Mouse (Mus musculus): ENCODE data around the gene 0610040J01Rik. TPM values are rescaled to one million over a fixed set of nuclear protein-coding genes. Genes with fewer than 3 reads are reported as not detected.

Gene 0610040J01Rik
- total and polyA plus RNA-seq, 2 experiments from 2014 or later = 0.11 to 0.53 TPM

- Histone ChIP-seq H3K27ac (ENCODE audit: low read depth) (no peak overlapping the region), H3K4me3 (ENCODE audit: low read depth, low read length) (no peak overlapping the region), H3K27me3 (ENCODE audit: control insufficient read depth, insufficient read depth, low read length) (no peaks in the 10 kb centered on the region), H3K4me1 (ENCODE audit: control insufficient read depth, insufficient read depth) (0 out of 2 replicates have a peak, but pooled peaks cover 2% of the 10 kb centered on the region), H3K9me3 (replicated peaks; ENCODE audit: control insufficient read depth, low read length) (no peaks in the 10 kb centered on the region), H3K9ac (replicated peaks; ENCODE audit: low read depth, low read length) (no peak overlapping the region), H3K36me3 (replicated peaks; ENCODE audit: control insufficient read depth, insufficient read depth, low read length) (no peaks in the 10 kb centered on the region), H3K4me2 (ENCODE audit: low read depth, low read length) (no peak overlapping the region)
- DNase-seq (ENCODE audit: low spot score) (no peak), ATAC-seq (ENCODE audit: insufficient read depth, low read depth) (no peak)
- TF ChIP-seq EP300 (IDR thresholded peaks at IDR 0.05; ENCODE audit: low read depth) = no peak
- TF ChIP-seq CTCF (IDR thresholded peaks at IDR 0.05; ENCODE audit: low read depth) = no peak
- WGBS = 58% methylated on average over 4 of the region's 4 CpGs
Observed at GRCm38 (mm10) chr5:63831054-63831453, 18.9 kb downstream of the 0610040J01Rik start.

GRCm38 (mm10) chr5:63833955-63834354 is 21.8 kb downstream of the 0610040J01Rik start:
- TF ChIP-seq EP300 (IDR thresholded peaks at IDR 0.05; ENCODE audit: low read depth) = no peak
- no peak for TF ChIP-seq CTCF (IDR thresholded peaks at IDR 0.05; ENCODE audit: low read depth)
- Histone ChIP-seq H3K4me2 (ENCODE audit: low read depth, low read length) (no peak overlapping the region), H3K9ac (replicated peaks; ENCODE audit: low read depth, low read length) (no peak overlapping the region), H3K36me3 (replicated peaks; ENCODE audit: control insufficient read depth, insufficient read depth, low read length) (no peaks in the 10 kb centered on the region), H3K27me3 (ENCODE audit: control insufficient read depth, insufficient read depth, low read length) (no peaks in the 10 kb centered on the region), H3K9me3 (replicated peaks; ENCODE audit: control insufficient read depth, low read length) (no peaks in the 10 kb centered on the region), H3K4me3 (ENCODE audit: low read depth, low read length) (no peak overlapping the region), H3K27ac (ENCODE audit: low read depth) (no peak overlapping the region), H3K4me1 (ENCODE audit: control insufficient read depth, insufficient read depth) (no peaks in the 10 kb centered on the region)
- DNase-seq (ENCODE audit: low spot score) (no peak), ATAC-seq (ENCODE audit: insufficient read depth, low read depth) (no peak)
- WGBS = 67% methylated on average over 5 of the region's 5 CpGs

- no peak for ATAC-seq (ENCODE audit: insufficient read depth, low read depth)
- H3K27me3 ChIP-seq (ENCODE audit: control insufficient read depth, insufficient read depth, low read length) = no peaks in the 10 kb centered on the region
- 77% methylated on average over 3 of the region's 3 CpGs for WGBS
- H3K4me2 ChIP-seq (ENCODE audit: low read depth, low read length) = no peak overlapping the region
- H3K4me1 ChIP-seq (ENCODE audit: control insufficient read depth, insufficient read depth) = no peaks in the 10 kb centered on the region
- no peak for TF ChIP-seq EP300 (IDR thresholded peaks at IDR 0.05; ENCODE audit: low read depth)
- no peak for TF ChIP-seq CTCF (IDR thresholded peaks at IDR 0.05; ENCODE audit: low read depth)
- H3K36me3 ChIP-seq (replicated peaks; ENCODE audit: control insufficient read depth, insufficient read depth, low read length) = no peaks in the 10 kb centered on the region
- no peak overlapping the region for H3K27ac ChIP-seq (ENCODE audit: low read depth)
- no peaks in the 10 kb centered on the region for H3K9me3 ChIP-seq (replicated peaks; ENCODE audit: control insufficient read depth, low read length)
- no peak overlapping the region for H3K4me3 ChIP-seq (ENCODE audit: low read depth, low read length)
- no peak overlapping the region for H3K9ac ChIP-seq (replicated peaks; ENCODE audit: low read depth, low read length)
- DNase-seq (ENCODE audit: low spot score) = no peak
Observed at GRCm38 (mm10) chr5:63834435-63834834, 22.3 kb downstream of the 0610040J01Rik start.

GRCm38 (mm10) chr5:63837115-63837514 is 25.0 kb downstream of the 0610040J01Rik start:
- Histone ChIP-seq H3K36me3 (replicated peaks; ENCODE audit: control insufficient read depth, insufficient read depth, low read length) (no peaks in the 10 kb centered on the region), H3K4me1 (ENCODE audit: control insufficient read depth, insufficient read depth) (no peaks in the 10 kb centered on the region), H3K9ac (replicated peaks; ENCODE audit: low read depth, low read length) (no peak overlapping the region), H3K9me3 (replicated peaks; ENCODE audit: control insufficient read depth, low read length) (no peaks in the 10 kb centered on the region), H3K4me2 (ENCODE audit: low read depth, low read length) (no peak overlapping the region), H3K27me3 (ENCODE audit: control insufficient read depth, insufficient read depth, low read length) (no peaks in the 10 kb centered on the region), H3K27ac (ENCODE audit: low read depth) (no peak overlapping the region), H3K4me3 (ENCODE audit: low read depth, low read length) (no peak overlapping the region)
- no peak for TF ChIP-seq EP300 (IDR thresholded peaks at IDR 0.05; ENCODE audit: low read depth)
- ATAC-seq (ENCODE audit: insufficient read depth, low read depth) = no peak
- 65% methylated on average over 5 of the region's 5 CpGs for WGBS
- DNase-seq (ENCODE audit: low spot score) = no peak

- Histone ChIP-seq H3K9me3 (replicated peaks; ENCODE audit: control insufficient read depth, low read length) (no peaks in the 10 kb centered on the region), H3K4me1 (ENCODE audit: control insufficient read depth, insufficient read depth) (no peaks in the 10 kb centered on the region), H3K36me3 (replicated peaks; ENCODE audit: control insufficient read depth, insufficient read depth, low read length) (no peaks in the 10 kb centered on the region), H3K27me3 (ENCODE audit: control insufficient read depth, insufficient read depth, low read length) (no peaks in the 10 kb centered on the region), H3K4me3 (ENCODE audit: low read depth, low read length) (no peak overlapping the region), H3K9ac (replicated peaks; ENCODE audit: low read depth, low read length) (no peak overlapping the region), H3K27ac (ENCODE audit: low read depth) (no peak overlapping the region), H3K4me2 (ENCODE audit: low read depth, low read length) (no peak overlapping the region)
- ATAC-seq (ENCODE audit: insufficient read depth, low read depth) (no peak), DNase-seq (ENCODE audit: low spot score) (no peak)
- TF ChIP-seq EP300 (IDR thresholded peaks at IDR 0.05; ENCODE audit: low read depth) (no peak), CTCF (IDR thresholded peaks at IDR 0.05; ENCODE audit: low read depth) (no peak)
- WGBS = 76% methylated on average over 2 of the region's 2 CpGs
Observed at GRCm38 (mm10) chr5:63837851-63838250, 25.7 kb downstream of the 0610040J01Rik start.

GRCm38 (mm10) chr5:63839801-63840416 is 27.7 kb downstream of the 0610040J01Rik start:
- TF ChIP-seq CTCF (IDR thresholded peaks at IDR 0.05; ENCODE audit: low read depth) (no peak), EP300 (IDR thresholded peaks at IDR 0.05; ENCODE audit: low read depth) (no peak)
- H3K9ac ChIP-seq (replicated peaks; ENCODE audit: low read depth, low read length) = no peak overlapping the region
- WGBS = 75% methylated on average over 12 of the region's 12 CpGs
- ATAC-seq (ENCODE audit: insufficient read depth, low read depth) = no peak
- H3K4me1 ChIP-seq (ENCODE audit: control insufficient read depth, insufficient read depth) = no peaks in the 10 kb centered on the region
- H3K27me3 ChIP-seq (ENCODE audit: control insufficient read depth, insufficient read depth, low read length) = no peaks in the 10 kb centered on the region
- H3K4me2 ChIP-seq (ENCODE audit: low read depth, low read length) = no peak overlapping the region
- H3K4me3 ChIP-seq (ENCODE audit: low read depth, low read length) = no peak overlapping the region
- no peaks in the 10 kb centered on the region for H3K9me3 ChIP-seq (replicated peaks; ENCODE audit: control insufficient read depth, low read length)
- no peak for DNase-seq (ENCODE audit: low spot score)
- H3K27ac ChIP-seq (ENCODE audit: low read depth) = no peak overlapping the region
- no peaks in the 10 kb centered on the region for H3K36me3 ChIP-seq (replicated peaks; ENCODE audit: control insufficient read depth, insufficient read depth, low read length)

Data from heart, postnatal 0 days (tissue).